Mouse (Mus musculus) embryonic facial prominence, embryonic 12.5 days (tissue): Measurements from ENCODE around the gene Eps8l1. TPM values are rescaled to one million over a fixed set of nuclear protein-coding genes. Genes with fewer than 3 reads are reported as not detected.

Experiments used
- ATAC-seq: fragments of 200-750 bp; cut with Nextera tagmentation; 2 replicates; pipeline ENCODE4 v1.8.0; 2017; ENCODE audit not compliant: insufficient number of reproducible peaks, insufficient read depth, low FRiP score, low TSS enrichment
- H3K27ac ChIP-seq: fragments of 300-500 bp; sonication (generic); 2 replicates; pipeline ENCODE4 v1.5.1; 2016; ENCODE audit warnings: mild to moderate bottlenecking
- H3K27me3 ChIP-seq: fragments of 300-500 bp; sonication (generic); 2 replicates; pipeline ENCODE4 v1.6.1; 2016; ENCODE audit warnings: mild to moderate bottlenecking, moderate library complexity
- H3K36me3 ChIP-seq: fragments of 300-500 bp; sonication (generic); 2 replicates; pipeline ENCODE4 v1.6.1; 2016; ENCODE audit warnings: mild to moderate bottlenecking
- H3K4me1 ChIP-seq: fragments of 300-500 bp; sonication (generic); 2 replicates; pipeline ENCODE4 v1.6.1; 2016
- H3K4me2 ChIP-seq: fragments of 300-500 bp; sonication (generic); replicated peaks from 2 replicates; pipeline ENCODE4 v1.6.1; 2016; ENCODE audit warnings: mild to moderate bottlenecking, moderate library complexity
- H3K4me3 ChIP-seq: fragments of 300-500 bp; sonication (generic); 2 replicates; pipeline ENCODE4 v1.5.1; 2016; ENCODE audit warnings: mild to moderate bottlenecking
- H3K9ac ChIP-seq: fragments of 300-500 bp; sonication (generic); 2 replicates; pipeline ENCODE4 v1.6.1; 2016; ENCODE audit warnings: mild to moderate bottlenecking, moderate library complexity
- H3K9me3 ChIP-seq: fragments of 300-500 bp; sonication (generic); 2 replicates; pipeline ENCODE4 v1.6.1; 2016; ENCODE audit warnings: mild to moderate bottlenecking, moderate library complexity
- WGBS: fragments of 180-500 bp; shearing (Covaris S2); methylation state at CpG from one replicate; pipeline ENCODE4 v1.1.7; 2016; 5-methylcytosine and 5-hydroxymethylcytosine counted together
- polyA plus RNA-seq: library from polyadenylated mRNA; unstranded; fragments of >200 nt; fragmentation: Nextera tagmentation; extraction: Ambion mirVana; gene quantifications from 2 replicates; pipeline ENCODE4 v1.2.1, GENCODE M21; 2016

Gene Eps8l1
- polyA plus RNA-seq, 1 experiment from 2014 or later, result 7.3 TPM

DNA sequence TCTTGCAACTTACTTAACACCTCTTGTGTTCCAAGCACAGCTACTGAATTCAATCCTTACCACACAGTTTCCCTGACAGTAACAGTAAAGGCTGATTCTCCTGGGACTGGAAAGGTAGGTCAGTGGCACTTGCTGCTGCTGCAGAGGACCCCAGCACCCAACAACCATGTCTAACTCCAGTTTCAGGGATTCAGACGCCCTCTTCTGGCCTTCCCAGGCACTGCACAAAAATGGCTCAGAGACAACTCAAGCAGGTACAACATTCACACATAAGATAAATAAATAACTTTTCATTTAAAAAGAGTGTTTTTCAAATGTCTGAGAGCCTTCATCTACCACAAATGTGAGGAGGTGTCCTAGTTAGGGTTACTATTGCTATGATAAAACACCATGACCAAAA is 13.3 kb upstream of the Eps8l1 start:
- H3K9me3 ChIP-seq, result no peaks in the 10 kb centered on the region
- H3K36me3 ChIP-seq, result peaks cover 21% of the 10 kb centered on the region
- no peak overlapping the region for H3K4me2 ChIP-seq
- 10% methylated on average over 1 of the region's 1 CpGs for WGBS
- H3K27me3 ChIP-seq, result no peaks in the 10 kb centered on the region
- H3K4me1 ChIP-seq, result peaks cover 5% of the 10 kb centered on the region; the same call in 1 of the 2 replicates
- no peak overlapping the region for H3K9ac ChIP-seq
- no peak for ATAC-seq
- no peak overlapping the region for H3K4me3 ChIP-seq
- H3K27ac ChIP-seq, result no peak overlapping the region

GRCm38 (mm10) chr7:4448439-4448838 is 12.0 kb upstream of the Eps8l1 start:
- H3K4me1 ChIP-seq, result peaks cover 5% of the 10 kb centered on the region; the same call in 1 of the 2 replicates
- H3K9me3 ChIP-seq, result no peaks in the 10 kb centered on the region
- no peak overlapping the region for H3K4me2 ChIP-seq
- peaks cover 8% of the 10 kb centered on the region; the same call in 1 of the 2 replicates for H3K36me3 ChIP-seq
- H3K9ac ChIP-seq, result no peak overlapping the region
- no peaks in the 10 kb centered on the region for H3K27me3 ChIP-seq
- no peak overlapping the region for H3K4me3 ChIP-seq
- 91% methylated on average over 3 of the region's 3 CpGs for WGBS
- H3K27ac ChIP-seq, result no peak overlapping the region
- no peak for ATAC-seq

DNA sequence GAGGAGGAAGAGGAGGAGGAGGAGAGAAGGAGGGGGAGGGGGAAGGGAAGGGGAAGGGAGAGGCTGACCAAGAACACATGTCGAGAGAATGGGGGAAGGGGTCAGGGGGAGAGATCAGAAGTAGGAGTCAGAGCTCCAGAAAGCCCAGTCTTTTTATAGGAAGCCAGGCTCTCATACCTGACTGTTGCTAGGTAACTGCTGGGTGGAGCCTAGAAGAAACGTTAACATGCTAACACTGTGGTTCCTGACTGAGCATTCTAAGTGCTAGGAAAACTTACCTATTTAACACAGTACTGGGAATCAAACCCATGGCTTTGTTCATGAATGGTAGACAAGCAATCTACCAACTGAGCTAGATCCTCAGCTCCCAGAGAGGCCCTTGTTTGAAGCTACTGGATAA is 11.3 kb upstream of the Eps8l1 start:
- no peak for ATAC-seq
- no peak overlapping the region for H3K4me2 ChIP-seq
- H3K27ac ChIP-seq, result no peak overlapping the region
- H3K36me3 ChIP-seq, result 0 out of 2 replicates have a peak, but pooled peaks cover under 1% of the 10 kb centered on the region
- no peaks in the 10 kb centered on the region for H3K9me3 ChIP-seq
- H3K9ac ChIP-seq, result no peak overlapping the region
- WGBS, result 15% methylated on average over 2 of the region's 2 CpGs
- H3K4me3 ChIP-seq, result no peak overlapping the region
- H3K4me1 ChIP-seq, result peaks cover 5% of the 10 kb centered on the region; the same call in 1 of the 2 replicates
- no peaks in the 10 kb centered on the region for H3K27me3 ChIP-seq

GRCm38 (mm10) chr7:4452644-4453043 is 7.8 kb upstream of the Eps8l1 start:
- ATAC-seq, result no peak
- Histone ChIP-seq H3K4me2 (no peak overlapping the region), H3K4me1 (no peaks in the 10 kb centered on the region), H3K4me3 (no peak overlapping the region), H3K27ac (no peak overlapping the region), H3K9me3 (no peaks in the 10 kb centered on the region), H3K36me3 (no peaks in the 10 kb centered on the region), H3K27me3 (no peaks in the 10 kb centered on the region), H3K9ac (no peak overlapping the region)
- WGBS, result 12% methylated on average over 4 of the region's 4 CpGs

- no peaks in the 10 kb centered on the region for H3K36me3 ChIP-seq
- 0 out of 2 replicates have a peak overlapping the region, but pooled peaks have one; percentile 13 for H3K27ac ChIP-seq
- no peaks in the 10 kb centered on the region for H3K9me3 ChIP-seq
- no peaks in the 10 kb centered on the region for H3K4me1 ChIP-seq
- WGBS, result 10% methylated on average over 12 of the region's 12 CpGs
- H3K9ac ChIP-seq, result no peak overlapping the region
- ATAC-seq, result 0 out of 2 replicates have a peak, but pooled peaks have one; percentile 49
- H3K4me3 ChIP-seq, result no peak overlapping the region
- H3K4me2 ChIP-seq, result 0 out of 2 replicates have a peak overlapping the region, but pooled peaks have one; percentile 5
- no peaks in the 10 kb centered on the region; the same call in 1 of the 2 replicates for H3K27me3 ChIP-seq
Observed at GRCm38 (mm10) chr7:4464194-4464824, 3.8 kb downstream of the Eps8l1 start.

DNA sequence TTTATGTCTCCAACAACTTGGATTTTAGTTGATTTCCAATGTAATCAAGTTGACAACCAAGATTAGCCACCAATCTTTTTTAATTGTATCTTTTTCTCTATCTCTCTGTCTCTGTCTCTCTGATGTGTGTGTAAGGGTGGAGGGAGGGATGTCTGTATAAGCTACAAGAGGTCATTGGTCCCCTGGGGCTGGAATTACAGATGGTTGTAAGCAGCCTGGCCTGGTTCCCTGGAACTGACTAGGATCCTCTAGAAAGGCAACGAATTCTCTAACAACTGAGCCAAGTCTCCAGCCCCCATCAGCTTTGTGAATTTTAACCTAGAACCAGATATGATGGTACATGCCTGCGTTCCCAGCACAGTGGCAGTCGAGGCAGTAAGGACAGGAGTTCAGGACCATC is 7.3 kb downstream of the Eps8l1 start:
- H3K4me1 ChIP-seq, result no peaks in the 10 kb centered on the region
- peaks cover 19% of the 10 kb centered on the region for H3K27me3 ChIP-seq
- no peaks in the 10 kb centered on the region for H3K9me3 ChIP-seq
- H3K4me2 ChIP-seq, result no peak overlapping the region
- ATAC-seq, result no peak
- no peak overlapping the region for H3K27ac ChIP-seq
- no peak overlapping the region for H3K4me3 ChIP-seq
- H3K9ac ChIP-seq, result no peak overlapping the region
- H3K36me3 ChIP-seq, result no peaks in the 10 kb centered on the region
- WGBS, result 64% methylated on average over 3 of the region's 3 CpGs

- Histone ChIP-seq H3K9ac (no peak overlapping the region), H3K27ac (no peak overlapping the region), H3K9me3 (no peaks in the 10 kb centered on the region), H3K27me3 (peaks cover 46% of the 10 kb centered on the region), H3K4me2 (peak overlapping the region; percentile 63), H3K4me1 (no peaks in the 10 kb centered on the region), H3K36me3 (no peaks in the 10 kb centered on the region), H3K4me3 (peak overlapping the region; percentile 35)
- 2% methylated on average over 35 of the region's 35 CpGs for WGBS
- ATAC-seq, result peak; percentile 24
Observed at GRCm38 (mm10) chr7:4470275-4471178, 10.1 kb downstream of the Eps8l1 start.

DNA sequence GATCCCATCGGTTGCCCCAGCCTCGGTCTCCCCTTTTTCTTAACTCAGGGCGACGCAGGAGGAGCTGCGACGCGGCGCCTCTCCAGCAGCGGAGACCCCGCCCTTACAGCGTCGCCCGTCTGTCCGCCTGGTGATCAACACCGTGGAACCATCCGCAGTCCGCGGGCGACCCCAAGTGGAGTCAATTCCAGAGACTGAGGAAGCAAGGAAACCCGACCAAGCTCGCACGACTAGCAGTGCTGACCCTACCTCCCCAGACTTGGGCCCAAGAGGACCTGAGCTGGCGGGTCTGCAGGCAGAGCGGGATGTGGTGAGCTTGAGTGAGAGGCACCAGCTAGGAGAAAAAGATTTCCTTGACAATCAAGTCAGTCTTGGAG is 10.7 kb downstream of the Eps8l1 start:
- ATAC-seq, result peak; percentile 70
- Histone ChIP-seq H3K36me3 (no peaks in the 10 kb centered on the region), H3K27me3 (peaks cover 47% of the 10 kb centered on the region), H3K9me3 (no peaks in the 10 kb centered on the region), H3K9ac (no peak overlapping the region), H3K4me3 (peak overlapping the region; percentile 35), H3K4me1 (no peaks in the 10 kb centered on the region), H3K4me2 (peak overlapping the region; percentile 63), H3K27ac (no peak overlapping the region)
- 2% methylated on average over 24 of the region's 24 CpGs for WGBS

DNA sequence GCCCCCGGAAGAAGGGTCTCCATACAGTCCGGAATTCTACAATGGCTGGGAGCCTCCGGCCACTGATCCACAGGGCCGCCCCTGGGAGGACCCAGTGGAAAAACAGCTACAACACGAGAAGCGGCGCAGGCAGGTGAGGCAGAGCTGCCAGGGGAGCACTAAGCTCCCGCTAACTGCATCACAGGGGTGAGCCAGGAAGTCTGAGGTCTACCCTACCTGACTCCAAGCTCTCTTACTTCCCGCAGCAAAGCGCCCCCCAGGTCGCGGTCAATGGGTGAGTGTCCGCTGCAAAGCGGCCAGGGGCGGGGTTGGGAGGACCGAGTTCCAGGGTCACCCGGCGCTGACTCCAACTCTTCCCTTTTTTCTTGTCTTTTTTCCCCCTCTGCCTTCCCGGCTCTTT is 13.5 kb downstream of the Eps8l1 start:
- Histone ChIP-seq H3K4me3 (no peak overlapping the region), H3K27ac (no peak overlapping the region), H3K4me2 (no peak overlapping the region), H3K4me1 (peaks cover 7% of the 10 kb centered on the region), H3K9ac (no peak overlapping the region), H3K9me3 (no peaks in the 10 kb centered on the region), H3K36me3 (no peaks in the 10 kb centered on the region), H3K27me3 (peaks cover 47% of the 10 kb centered on the region)
- 11% methylated on average over 19 of the region's 19 CpGs for WGBS
- no peak for ATAC-seq

- Histone ChIP-seq H3K9ac (peak overlapping the region; percentile 60), H3K27me3 (peaks cover 24% of the 10 kb centered on the region), H3K4me1 (peaks cover 12% of the 10 kb centered on the region), H3K4me2 (peak overlapping the region; percentile 85), H3K4me3 (peak overlapping the region; percentile 51), H3K27ac (peak overlapping the region; percentile 99), H3K9me3 (no peaks in the 10 kb centered on the region), H3K36me3 (peaks cover 21% of the 10 kb centered on the region)
- ATAC-seq, result peak; percentile 96
- under 1% methylated on average over 39 of the region's 39 CpGs for WGBS
Observed at GRCm38 (mm10) chr7:4478021-4478795, 17.7 kb downstream of the Eps8l1 start.

GRCm38 (mm10) chr7:4478796-4479291 is 18.4 kb downstream of the Eps8l1 start:
- no peak for ATAC-seq
- WGBS, result 3% methylated on average over 16 of the region's 16 CpGs
- Histone ChIP-seq H3K27me3 (peaks cover 17% of the 10 kb centered on the region), H3K27ac (peak overlapping the region; percentile 99), H3K4me1 (peaks cover 12% of the 10 kb centered on the region), H3K9me3 (no peaks in the 10 kb centered on the region), H3K4me2 (peak overlapping the region; percentile 85), H3K9ac (peak overlapping the region; percentile 48), H3K4me3 (peak overlapping the region; percentile 51), H3K36me3 (peaks cover 28% of the 10 kb centered on the region)
